Mouse (Mus musculus): Measurements from ENCODE around the gene Hnrnpf. TPM values are rescaled to one million over a fixed set of nuclear protein-coding genes. Genes with fewer than 3 reads are reported as not detected.

Gene Hnrnpf
- polyA plus RNA-seq, 1 experiment: 102 TPM

DNA sequence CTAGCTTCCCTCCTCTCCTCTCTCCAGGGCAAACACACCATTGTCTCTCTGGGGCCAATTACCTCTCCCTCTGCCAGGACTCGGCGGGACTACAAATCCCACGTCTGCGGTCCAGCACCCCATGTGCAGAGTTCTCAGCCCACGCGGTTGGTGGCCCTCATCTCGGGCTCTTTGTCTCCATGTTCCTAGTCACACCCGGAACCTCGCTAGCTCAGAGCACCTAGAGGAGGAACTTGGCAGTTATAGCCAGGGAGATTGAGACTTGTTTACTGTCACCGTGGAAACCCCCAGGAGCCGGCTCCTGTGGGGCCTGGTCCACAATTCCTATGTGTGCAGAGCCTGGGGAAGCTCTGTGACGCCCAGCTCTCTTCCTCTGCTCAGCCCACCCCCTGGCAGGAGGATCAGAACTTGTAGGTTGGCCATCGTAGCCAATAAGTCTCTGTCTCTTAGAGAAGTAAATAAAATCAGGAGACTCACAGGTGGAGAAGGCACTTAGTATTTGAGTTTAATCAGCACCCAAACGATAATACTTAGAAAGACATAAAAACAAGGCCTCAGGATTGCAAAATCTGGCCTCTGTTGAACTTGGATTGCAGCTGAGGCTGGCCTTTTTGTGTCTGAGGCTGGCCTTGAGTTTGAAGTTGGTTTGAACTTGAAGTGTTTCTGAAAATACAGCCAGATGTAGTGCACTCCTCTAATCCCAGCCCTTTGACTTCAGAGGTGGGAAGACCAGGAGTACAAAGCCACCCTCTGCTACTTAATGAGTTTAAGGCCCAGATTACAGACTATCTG, 8.6 kb upstream of the Hnrnpf start:
- H3K4me1 ChIP-seq (ENCODE audit: control insufficient read depth, insufficient read depth, insufficient read length, low read length): peaks cover 12% of the 10 kb centered on the region
- TF ChIP-seq POLR2A (IDR thresholded peaks at IDR 0.05; ENCODE audit: low read depth, low read length): no peak
- no peak for TF ChIP-seq CTCF (IDR thresholded peaks at IDR 0.05; ENCODE audit: extremely low read depth, insufficient read length, insufficient replicate concordance, low read depth, low read length)
- H3K36me3 ChIP-seq (ENCODE audit: control insufficient read depth, insufficient read depth, low read length): no peaks in the 10 kb centered on the region
- no peaks in the 10 kb centered on the region for H3K27me3 ChIP-seq (ENCODE audit: control insufficient read depth, insufficient read depth, low read length)
- H3K27ac ChIP-seq (ENCODE audit: insufficient read depth, low read depth, low read length): peak overlapping the region; percentile 67
- 18% methylated on average over 14 of the region's 14 CpGs for WGBS
- peak overlapping the region; percentile 68 for H3K4me3 ChIP-seq (ENCODE audit: low read depth, low read length)

DNA sequence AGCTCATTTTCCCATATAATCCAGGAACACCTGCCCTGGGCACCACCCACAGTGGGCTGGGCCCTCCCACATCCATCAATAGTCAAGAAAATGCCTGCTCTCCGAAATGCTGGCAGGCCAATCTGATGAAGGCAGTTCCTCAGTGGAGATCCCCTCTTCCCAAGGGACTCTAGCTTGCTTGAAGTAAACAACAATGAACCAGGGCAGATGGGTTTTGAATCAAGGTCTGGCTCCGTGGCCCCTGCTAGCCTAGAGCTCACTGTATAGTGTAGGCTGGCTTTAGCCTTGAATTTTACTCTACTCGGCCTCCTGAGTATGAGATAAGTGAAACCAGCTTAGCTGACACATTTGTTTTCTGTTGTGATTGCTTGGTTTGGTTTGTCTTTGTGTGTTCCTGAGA, 7.7 kb upstream of the Hnrnpf start:
- Histone ChIP-seq H3K4me3 (ENCODE audit: low read depth, low read length) (no peak overlapping the region), H3K27me3 (ENCODE audit: control insufficient read depth, insufficient read depth, low read length) (no peaks in the 10 kb centered on the region), H3K27ac (ENCODE audit: insufficient read depth, low read depth, low read length) (no peak overlapping the region), H3K36me3 (ENCODE audit: control insufficient read depth, insufficient read depth, low read length) (no peaks in the 10 kb centered on the region), H3K4me1 (ENCODE audit: control insufficient read depth, insufficient read depth, insufficient read length, low read length) (peaks cover 12% of the 10 kb centered on the region)
- 66% methylated on average over 3 of the region's 3 CpGs for WGBS
- TF ChIP-seq POLR2A (IDR thresholded peaks at IDR 0.05; ENCODE audit: low read depth, low read length) (no peak), CTCF (IDR thresholded peaks at IDR 0.05; ENCODE audit: extremely low read depth, insufficient read length, insufficient replicate concordance, low read depth, low read length) (no peak)

DNA sequence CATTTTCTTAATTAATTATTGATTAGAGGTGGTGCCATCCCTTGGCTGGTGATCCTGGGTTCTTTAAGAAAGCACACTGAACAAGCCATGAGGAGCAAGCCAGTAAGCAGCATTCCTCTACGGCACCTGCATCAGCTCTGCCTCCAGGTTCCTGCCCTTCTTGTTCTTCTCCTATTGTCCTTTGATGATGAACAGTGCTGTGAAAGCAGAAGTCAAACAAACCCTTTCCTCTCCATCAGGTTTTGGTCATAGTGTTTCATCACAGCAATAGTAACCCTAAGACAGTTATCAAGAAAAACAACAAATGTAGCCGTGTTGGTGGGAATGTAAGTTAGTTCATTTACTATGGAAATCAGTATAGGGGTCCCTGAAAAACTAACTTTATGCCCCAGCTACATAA, 6.7 kb upstream of the Hnrnpf start:
- Histone ChIP-seq H3K27ac (ENCODE audit: insufficient read depth, low read depth, low read length) (no peak overlapping the region), H3K4me1 (ENCODE audit: control insufficient read depth, insufficient read depth, insufficient read length, low read length) (peaks cover 9% of the 10 kb centered on the region), H3K27me3 (ENCODE audit: control insufficient read depth, insufficient read depth, low read length) (no peaks in the 10 kb centered on the region), H3K36me3 (ENCODE audit: control insufficient read depth, insufficient read depth, low read length) (no peaks in the 10 kb centered on the region), H3K4me3 (ENCODE audit: low read depth, low read length) (no peak overlapping the region)
- no peak for TF ChIP-seq CTCF (IDR thresholded peaks at IDR 0.05; ENCODE audit: extremely low read depth, insufficient read length, insufficient replicate concordance, low read depth, low read length)
- no peak for TF ChIP-seq POLR2A (IDR thresholded peaks at IDR 0.05; ENCODE audit: low read depth, low read length)
- WGBS: 96% methylated on average over 2 of the region's 2 CpGs

DNA sequence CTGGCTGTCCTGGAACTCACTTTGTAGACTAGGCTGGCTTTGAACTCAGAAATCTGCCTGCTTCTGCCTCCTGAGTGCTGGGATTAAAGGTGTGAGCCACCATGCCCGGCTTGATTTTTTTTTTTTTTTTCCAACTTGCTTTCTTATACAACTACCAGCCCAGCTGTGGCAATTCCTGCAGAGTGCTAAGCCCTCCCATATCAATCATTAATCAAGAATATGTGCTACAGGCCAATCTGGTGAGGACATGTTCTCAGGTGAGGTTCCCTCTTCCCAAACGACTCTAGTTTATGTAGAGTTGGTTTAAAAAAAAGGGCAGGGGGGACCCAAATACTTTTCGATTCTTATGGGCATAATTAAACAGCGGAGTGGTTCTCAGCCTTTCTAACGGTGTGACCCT, 2.3 kb upstream of the Hnrnpf start:
- Histone ChIP-seq H3K4me3 (ENCODE audit: low read depth, low read length) (no peak overlapping the region), H3K27me3 (ENCODE audit: control insufficient read depth, insufficient read depth, low read length) (no peaks in the 10 kb centered on the region), H3K4me1 (ENCODE audit: control insufficient read depth, insufficient read depth, insufficient read length, low read length) (no peaks in the 10 kb centered on the region; the same call in 1 of the 2 replicates), H3K27ac (ENCODE audit: insufficient read depth, low read depth, low read length) (no peak overlapping the region), H3K36me3 (ENCODE audit: control insufficient read depth, insufficient read depth, low read length) (no peaks in the 10 kb centered on the region)
- no peak for TF ChIP-seq CTCF (IDR thresholded peaks at IDR 0.05; ENCODE audit: extremely low read depth, insufficient read length, insufficient replicate concordance, low read depth, low read length)
- no peak for TF ChIP-seq POLR2A (IDR thresholded peaks at IDR 0.05; ENCODE audit: low read depth, low read length)
- WGBS: 49% methylated on average over 5 of the region's 5 CpGs

DNA sequence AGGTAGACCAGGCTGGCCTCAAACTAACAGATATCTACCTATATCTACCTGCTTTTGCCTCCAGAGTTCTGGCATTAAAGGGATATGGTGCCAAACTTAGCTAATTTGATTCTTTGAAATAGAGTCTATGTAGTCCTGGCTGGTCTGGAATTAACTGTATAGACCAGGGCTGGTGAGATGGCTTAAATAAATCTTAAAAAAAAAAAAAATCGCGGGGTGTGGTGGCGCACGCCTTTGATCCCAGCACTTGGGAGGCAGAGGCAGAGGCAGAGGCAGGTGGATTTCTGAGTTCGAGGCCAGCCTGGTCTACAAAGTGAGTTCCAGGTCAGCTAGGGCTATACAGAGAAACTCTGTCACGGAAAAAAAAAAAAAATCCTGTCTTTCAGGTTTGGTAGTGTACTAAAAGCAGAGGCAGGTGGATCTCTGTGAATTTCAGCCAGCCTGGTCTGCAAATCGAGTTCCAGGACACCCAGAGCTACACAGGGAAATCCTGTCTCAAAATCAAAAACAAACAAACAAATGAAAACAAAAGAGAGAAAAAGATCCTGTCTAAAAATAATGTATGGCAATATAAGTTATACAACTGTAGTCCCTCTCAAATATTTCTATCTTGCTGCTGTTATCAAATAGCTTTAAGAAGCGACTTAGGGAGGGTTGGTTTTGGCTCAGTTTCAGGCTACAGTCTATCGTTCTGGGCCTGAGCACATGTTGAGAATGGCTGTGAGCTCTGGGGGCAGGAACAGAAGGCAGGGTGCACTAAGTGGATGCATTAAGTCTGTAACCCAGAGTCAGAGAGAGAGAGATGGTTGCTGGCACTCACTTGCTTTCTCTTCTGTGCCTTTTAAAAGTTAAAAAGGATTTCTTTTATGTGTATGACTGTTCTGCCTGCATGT, 1.6 kb downstream of the Hnrnpf start:
- no peak overlapping the region for H3K4me3 ChIP-seq (ENCODE audit: low read depth, low read length)
- no peak overlapping the region for H3K27ac ChIP-seq (ENCODE audit: insufficient read depth, low read depth, low read length)
- H3K36me3 ChIP-seq (ENCODE audit: control insufficient read depth, insufficient read depth, low read length): no peaks in the 10 kb centered on the region
- TF ChIP-seq POLR2A (IDR thresholded peaks at IDR 0.05; ENCODE audit: low read depth, low read length) (no peak), CTCF (IDR thresholded peaks at IDR 0.05; ENCODE audit: extremely low read depth, insufficient read length, insufficient replicate concordance, low read depth, low read length) (no peak)
- no peaks in the 10 kb centered on the region for H3K27me3 ChIP-seq (ENCODE audit: control insufficient read depth, insufficient read depth, low read length)
- 54% methylated on average over 9 of the region's 9 CpGs for WGBS
- H3K4me1 ChIP-seq (ENCODE audit: control insufficient read depth, insufficient read depth, insufficient read length, low read length): peaks cover 2% of the 10 kb centered on the region; the same call in 1 of the 2 replicates

DNA sequence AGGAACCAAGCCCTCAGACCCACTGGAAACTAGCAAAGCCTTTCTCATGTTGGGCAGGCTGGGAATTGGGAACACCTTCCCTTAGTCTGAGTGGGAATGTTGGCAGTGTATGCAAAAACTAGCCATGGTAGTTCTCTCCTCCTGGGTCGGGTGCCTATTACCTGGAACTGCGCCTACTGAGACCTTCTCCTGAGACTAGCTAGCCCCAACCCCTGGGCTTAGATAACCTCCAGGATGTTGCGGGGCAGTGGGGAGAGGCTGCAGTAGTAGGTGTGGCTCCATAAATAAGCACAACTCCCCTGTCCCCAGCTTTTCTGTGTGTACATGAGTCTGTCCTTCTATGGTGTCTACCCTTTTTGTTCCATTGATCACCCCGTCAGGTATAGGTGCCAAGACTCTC, 2.4 kb downstream of the Hnrnpf start:
- Histone ChIP-seq H3K27me3 (ENCODE audit: control insufficient read depth, insufficient read depth, low read length) (no peaks in the 10 kb centered on the region), H3K4me1 (ENCODE audit: control insufficient read depth, insufficient read depth, insufficient read length, low read length) (peaks cover 2% of the 10 kb centered on the region; the same call in 1 of the 2 replicates), H3K4me3 (ENCODE audit: low read depth, low read length) (no peak overlapping the region), H3K36me3 (ENCODE audit: control insufficient read depth, insufficient read depth, low read length) (no peaks in the 10 kb centered on the region), H3K27ac (ENCODE audit: insufficient read depth, low read depth, low read length) (no peak overlapping the region)
- no peak for TF ChIP-seq CTCF (IDR thresholded peaks at IDR 0.05; ENCODE audit: extremely low read depth, insufficient read length, insufficient replicate concordance, low read depth, low read length)
- whole genome bisulfite sequencing: 72% methylated on average over 4 of the region's 4 CpGs

DNA sequence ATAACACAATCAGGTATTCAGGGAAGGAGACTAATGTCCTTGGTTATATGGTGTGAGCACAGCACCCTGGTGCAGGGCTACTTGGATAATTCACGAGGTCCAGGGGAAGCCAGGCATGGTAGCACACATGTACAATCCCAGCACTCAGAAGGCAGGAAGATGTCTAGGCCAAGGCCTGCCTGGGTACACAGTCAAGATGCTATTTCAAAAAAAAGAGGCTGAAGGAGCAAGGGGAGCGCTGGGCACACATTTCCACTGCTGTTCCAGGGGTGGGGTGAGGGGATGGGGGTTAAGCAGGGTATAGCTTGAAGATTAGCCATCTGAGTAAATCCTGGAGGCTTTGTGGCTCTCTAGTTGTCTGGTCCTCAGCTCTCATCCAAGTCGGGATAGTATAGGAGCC, 3.7 kb downstream of the Hnrnpf start:
- no peaks in the 10 kb centered on the region for H3K27me3 ChIP-seq (ENCODE audit: control insufficient read depth, insufficient read depth, low read length)
- no peak overlapping the region for H3K27ac ChIP-seq (ENCODE audit: insufficient read depth, low read depth, low read length)
- H3K4me3 ChIP-seq (ENCODE audit: low read depth, low read length): no peak overlapping the region
- no peaks in the 10 kb centered on the region for H3K36me3 ChIP-seq (ENCODE audit: control insufficient read depth, insufficient read depth, low read length)
- no peak for TF ChIP-seq POLR2A (IDR thresholded peaks at IDR 0.05; ENCODE audit: low read depth, low read length)
- no peak for TF ChIP-seq CTCF (IDR thresholded peaks at IDR 0.05; ENCODE audit: extremely low read depth, insufficient read length, insufficient replicate concordance, low read depth, low read length)
- H3K4me1 ChIP-seq (ENCODE audit: control insufficient read depth, insufficient read depth, insufficient read length, low read length): peaks cover 2% of the 10 kb centered on the region; the same call in 1 of the 2 replicates
- WGBS: 88% methylated on average over 3 of the region's 3 CpGs

Data from small intestine, adult 2 months (tissue).